Mouse (Mus musculus) left cerebral cortex, adult 11 months (tissue): ENCODE results near the gene Glipr2.

Source experiments
- DNase-seq: peaks from one replicate; pipeline ENCODE4 v3.0.0; 2022; ENCODE audit warnings: low spot score

Gene Glipr2

GRCm38 (mm10) chr4:44004623-44005409, 47.6 kb downstream of the Glipr2 start:
- no peak for DNase-seq

GRCm38 (mm10) chr4:44010176-44010575, 53.0 kb downstream of the Glipr2 start:
- DNase-seq, result no peak

GRCm38 (mm10) chr4:44010893-44011292, 53.7 kb downstream of the Glipr2 start:
- no peak for DNase-seq

GRCm38 (mm10) chr4:44011799-44012198, 54.6 kb downstream of the Glipr2 start:
- no peak for DNase-seq

- peak; percentile 96 for DNase-seq
These were observed 55.5 kb downstream of the Glipr2 start for GRCm38 (mm10) chr4:44012376-44013367.

- no peak for DNase-seq
These were observed 56.3 kb downstream of the Glipr2 start for GRCm38 (mm10) chr4:44013391-44014070.

- no peak for DNase-seq
These were observed 58.9 kb downstream of the Glipr2 start for GRCm38 (mm10) chr4:44016071-44016470.

GRCm38 (mm10) chr4:44016791-44017190, 59.6 kb downstream of the Glipr2 start:
- DNase-seq, result no peak

- no peak for DNase-seq
These were observed 65.1 kb downstream of the Glipr2 start for GRCm38 (mm10) chr4:44022323-44022722.

GRCm38 (mm10) chr4:44022766-44023165, 65.6 kb downstream of the Glipr2 start:
- DNase-seq, result no peak

GRCm38 (mm10) chr4:44023681-44024080, 66.5 kb downstream of the Glipr2 start:
- DNase-seq, result no peak

GRCm38 (mm10) chr4:44024241-44024640, 67.0 kb downstream of the Glipr2 start:
- DNase-seq, result no peak

GRCm38 (mm10) chr4:44025570-44025969, 68.4 kb downstream of the Glipr2 start:
- DNase-seq, result no peak
